Mouse (Mus musculus): ENCODE measurements around the gene Gm11444. TPM values are rescaled to one million over a fixed set of nuclear protein-coding genes. Genes with fewer than 3 reads are reported as not detected.

Gene Gm11444
- not detected in 2 replicates for total RNA-seq (2014; rRNA removed)
- polyA plus RNA-seq (2015; fragmentation: Nextera tagmentation; extraction: Ambion mirVana): not detected in 2 replicates

GRCm38 (mm10) chr11:85850233-85850632 is at the start of gene Gm11444:
TSS of gene Gm11444 (minus strand) at chr11:85850333.
- ATAC-seq: no peak
- Histone ChIP-seq H3K4me3 (ENCODE audit: low read length) (no peak within 1 kb of the TSS), H3K4me1 (ENCODE audit: insufficient read depth, low read length) (no peaks in the 10 kb centered on the region), H3K27ac (no peak within 1 kb of the TSS), H3K27me3 (ENCODE audit: insufficient read depth, low read length) (peaks cover 7% of the 10 kb centered on the region), H3K9me3 (ENCODE audit: low read length) (no peaks in the 10 kb centered on the region), H3K36me3 (ENCODE audit: insufficient read depth, low read length) (no peaks in the 10 kb centered on the region), H3K9ac (replicated peaks; ENCODE audit: low read length) (no peak within 1 kb of the TSS), H3K4me2 (ENCODE audit: low read depth, low read length) (peak within 1 kb of the TSS; percentile 58)
- WGBS: 78% methylated on average over 6 of the region's 6 CpGs
- DNase-seq (ENCODE audit: low spot score): no peak
- TF ChIP-seq CTCF (IDR thresholded peaks at IDR 0.05; ENCODE audit: low read depth): no peak

DNA sequence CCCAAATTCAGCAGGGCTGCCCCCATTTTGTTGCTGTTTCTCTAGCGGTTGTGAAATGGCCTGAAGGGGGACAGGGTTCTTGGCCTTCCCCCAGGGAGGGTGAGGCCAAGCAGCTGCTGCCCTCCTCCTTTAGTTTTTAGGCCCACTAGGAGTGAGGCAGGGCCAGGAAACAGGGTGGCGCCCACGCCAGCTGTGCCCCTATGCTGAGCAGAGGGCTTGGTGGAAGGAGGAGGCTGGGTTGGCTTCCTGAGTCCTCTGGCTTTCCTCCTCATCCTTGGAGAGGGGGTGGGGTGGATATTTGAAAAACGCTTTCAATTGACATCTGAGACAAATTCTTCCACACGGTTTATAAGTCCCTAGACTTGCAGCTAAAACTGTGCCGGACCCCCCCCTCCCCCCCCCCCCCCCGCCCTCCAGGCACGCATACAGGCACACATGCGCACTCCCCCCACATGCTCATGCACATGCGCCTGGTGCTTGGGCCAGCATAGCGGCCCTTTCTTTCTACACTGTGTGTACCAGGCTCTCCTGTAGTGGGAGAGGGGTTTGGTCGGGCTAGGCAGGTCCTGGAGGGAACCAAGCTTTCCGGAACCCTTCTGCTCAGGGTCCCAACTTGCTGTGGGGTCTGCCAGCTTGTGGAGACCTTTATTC is 46.3 kb upstream of the Gm11444 start:
- 40% methylated on average over 11 of the region's 13 CpGs for WGBS
- Histone ChIP-seq H3K9me3 (ENCODE audit: low read length) (no peaks in the 10 kb centered on the region), H3K27ac (no peak overlapping the region)

DNA sequence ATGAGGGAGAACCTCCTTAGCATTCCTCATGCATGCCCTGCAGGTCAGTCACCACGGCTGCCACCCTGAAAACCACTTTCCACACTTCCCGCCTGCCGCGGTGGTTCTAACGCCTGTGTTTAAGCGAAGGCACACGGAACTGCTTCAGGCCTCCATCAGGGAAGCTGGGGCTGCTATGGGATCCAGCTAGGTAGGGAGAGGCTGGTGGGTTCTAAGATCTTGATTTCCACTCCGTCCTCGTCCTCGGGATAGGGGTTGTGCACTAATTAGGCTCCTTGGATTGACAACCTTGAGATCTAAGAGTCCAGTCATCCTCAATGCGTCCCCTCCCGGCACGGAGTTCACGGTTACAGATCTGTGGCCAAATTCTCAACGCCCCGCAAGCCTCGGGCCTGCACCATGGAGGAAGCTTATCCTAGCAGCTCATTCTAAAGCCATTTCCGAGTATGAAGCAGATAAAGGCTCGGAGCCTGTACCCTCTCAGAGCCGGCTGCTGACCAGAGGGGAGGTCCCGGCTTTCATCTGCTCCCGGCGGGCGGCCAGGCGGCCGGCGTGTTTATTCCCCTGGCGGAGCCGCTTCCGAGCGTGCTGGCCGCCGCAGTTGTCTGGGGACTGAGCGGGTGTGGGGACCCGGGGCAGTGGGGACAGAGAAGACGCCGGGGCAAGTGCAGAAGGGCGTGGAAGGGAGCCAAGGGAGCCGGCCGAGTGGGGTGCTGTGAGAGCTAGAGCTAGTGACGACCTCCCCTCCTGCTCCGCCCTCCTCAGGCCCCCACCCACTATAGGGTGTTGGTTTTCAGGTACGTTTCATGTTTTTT is 44.8 kb upstream of the Gm11444 start:
- Histone ChIP-seq H3K4me3 (ENCODE audit: low read length) (peak overlapping the region; percentile 25), H3K27me3 (ENCODE audit: insufficient read depth, low read length) (peaks cover 70% of the 10 kb centered on the region), H3K4me1 (ENCODE audit: insufficient read depth, low read length) (no peaks in the 10 kb centered on the region), H3K27ac (no peak overlapping the region), H3K9me3 (ENCODE audit: low read length) (no peaks in the 10 kb centered on the region), H3K4me2 (ENCODE audit: low read depth, low read length) (peak overlapping the region; percentile 50), H3K36me3 (ENCODE audit: insufficient read depth, low read length) (no peaks in the 10 kb centered on the region), H3K9ac (replicated peaks; ENCODE audit: low read length) (no peak overlapping the region)
- ATAC-seq (no peak), DNase-seq (ENCODE audit: low spot score) (peak; percentile 25)
- 2% methylated on average over 43 of the region's 43 CpGs for WGBS
- no peak for TF ChIP-seq CTCF (IDR thresholded peaks at IDR 0.05; ENCODE audit: low read depth)

More for the DNA sequence above, 46.3 kb upstream of the Gm11444 start:
- H3K4me2 ChIP-seq (ENCODE audit: low read depth, low read length): no peak overlapping the region
- peaks cover 66% of the 10 kb centered on the region for H3K27me3 ChIP-seq (ENCODE audit: insufficient read depth, low read length)
- H3K4me1 ChIP-seq (ENCODE audit: insufficient read depth, low read length): no peaks in the 10 kb centered on the region
- no peak overlapping the region for H3K9ac ChIP-seq (replicated peaks; ENCODE audit: low read length)
- H3K36me3 ChIP-seq (ENCODE audit: insufficient read depth, low read length): no peaks in the 10 kb centered on the region
- DNase-seq (ENCODE audit: low spot score) (no peak), ATAC-seq (no peak)
- peak; percentile 9; the same call in 1 of the 2 replicates for TF ChIP-seq CTCF (IDR thresholded peaks at IDR 0.05; ENCODE audit: low read depth)
- no peak overlapping the region for H3K4me3 ChIP-seq (ENCODE audit: low read length)

GRCm38 (mm10) chr11:85894136-85894530 is 44.0 kb upstream of the Gm11444 start:
- no peak for TF ChIP-seq CTCF (IDR thresholded peaks at IDR 0.05; ENCODE audit: low read depth)
- DNase-seq (ENCODE audit: low spot score): no peak
- no peak overlapping the region for H3K27ac ChIP-seq
- no peak overlapping the region for H3K4me3 ChIP-seq (ENCODE audit: low read length)
- H3K4me1 ChIP-seq (ENCODE audit: insufficient read depth, low read length): no peaks in the 10 kb centered on the region
- H3K9ac ChIP-seq (replicated peaks; ENCODE audit: low read length): no peak overlapping the region
- H3K9me3 ChIP-seq (ENCODE audit: low read length): no peaks in the 10 kb centered on the region
- no peak for ATAC-seq
- no peak overlapping the region for H3K4me2 ChIP-seq (ENCODE audit: low read depth, low read length)
- WGBS: 6% methylated on average over 3 of the region's 3 CpGs
- H3K36me3 ChIP-seq (ENCODE audit: insufficient read depth, low read length): no peaks in the 10 kb centered on the region
- H3K27me3 ChIP-seq (ENCODE audit: insufficient read depth, low read length): peaks cover 74% of the 10 kb centered on the region

DNA sequence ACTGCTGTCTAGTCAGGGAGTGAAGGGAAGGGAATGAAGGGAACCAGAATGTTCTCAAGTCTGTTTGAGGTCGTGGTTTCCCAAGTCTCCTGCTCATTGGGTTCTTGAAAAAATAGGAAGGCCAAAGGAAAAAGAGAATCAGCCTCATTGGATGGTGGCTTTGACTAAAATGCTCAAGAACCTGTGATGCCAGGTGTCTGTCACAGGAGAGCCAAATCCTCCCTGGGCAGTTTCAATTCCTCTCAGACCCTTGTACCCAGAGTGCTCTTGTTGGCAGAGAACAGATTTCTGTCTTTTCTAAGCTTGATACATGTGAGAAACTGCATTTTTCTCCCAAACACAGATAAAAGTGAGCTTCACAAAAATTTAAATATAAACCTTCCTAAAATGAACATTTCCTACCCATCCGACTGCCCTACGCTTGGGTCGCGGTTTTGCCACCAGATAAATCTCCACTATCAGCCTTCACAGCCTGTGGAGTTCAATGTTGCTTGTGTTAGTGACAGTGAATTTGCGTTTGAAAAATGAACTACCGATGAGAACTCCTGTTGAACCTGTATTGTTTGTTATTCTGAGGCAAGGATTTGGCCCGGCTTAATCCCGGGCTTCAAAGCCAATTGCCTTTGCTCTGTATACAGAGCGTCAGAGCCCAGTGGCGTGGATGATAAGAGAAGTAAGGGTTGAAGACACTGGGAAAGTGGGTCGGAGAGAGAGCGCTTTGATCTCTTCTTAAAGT is 43.4 kb upstream of the Gm11444 start:
- H3K9me3 ChIP-seq (ENCODE audit: low read length): no peaks in the 10 kb centered on the region
- DNase-seq (ENCODE audit: low spot score) (no peak), ATAC-seq (no peak)
- H3K27me3 ChIP-seq (ENCODE audit: insufficient read depth, low read length): peaks cover 80% of the 10 kb centered on the region
- no peak for TF ChIP-seq CTCF (IDR thresholded peaks at IDR 0.05; ENCODE audit: low read depth)
- H3K4me1 ChIP-seq (ENCODE audit: insufficient read depth, low read length): no peaks in the 10 kb centered on the region
- WGBS: 4% methylated on average over 13 of the region's 13 CpGs
- H3K9ac ChIP-seq (replicated peaks; ENCODE audit: low read length): no peak overlapping the region
- H3K36me3 ChIP-seq (ENCODE audit: insufficient read depth, low read length): no peaks in the 10 kb centered on the region
- no peak overlapping the region for H3K4me3 ChIP-seq (ENCODE audit: low read length)
- H3K27ac ChIP-seq: no peak overlapping the region
- no peak overlapping the region for H3K4me2 ChIP-seq (ENCODE audit: low read depth, low read length)

GRCm38 (mm10) chr11:85892771-85893170 is 42.6 kb upstream of the Gm11444 start:
- TF ChIP-seq CTCF (IDR thresholded peaks at IDR 0.05; ENCODE audit: low read depth): no peak
- Histone ChIP-seq H3K36me3 (ENCODE audit: insufficient read depth, low read length) (no peaks in the 10 kb centered on the region), H3K9ac (replicated peaks; ENCODE audit: low read length) (no peak overlapping the region), H3K27me3 (ENCODE audit: insufficient read depth, low read length) (peaks cover 85% of the 10 kb centered on the region), H3K4me1 (ENCODE audit: insufficient read depth, low read length) (no peaks in the 10 kb centered on the region), H3K27ac (no peak overlapping the region), H3K9me3 (ENCODE audit: low read length) (no peaks in the 10 kb centered on the region), H3K4me3 (ENCODE audit: low read length) (no peak overlapping the region), H3K4me2 (ENCODE audit: low read depth, low read length) (no peak overlapping the region)
- no peak for ATAC-seq
- 2% methylated on average over 6 of the region's 6 CpGs for WGBS
- no peak for DNase-seq (ENCODE audit: low spot score)
